Mouse (Mus musculus) midbrain, embryonic 11.5 days (tissue): ENCODE results near the gene Usp50. TPM values are rescaled to one million over a fixed set of nuclear protein-coding genes. Genes with fewer than 3 reads are reported as not detected.

Source experiments
- ATAC-seq: fragments of 200-750 bp; cut with Nextera tagmentation; 2 replicates; pipeline ENCODE4 v1.8.0; 2017; ENCODE audit warnings: moderate TSS enrichment, moderate library complexity; ENCODE audit not compliant: low FRiP score
- DNase-seq: peaks from one replicate; pipeline ENCODE4 v3.0.0; 2015; ENCODE audit warnings: low spot score; ENCODE audit errors: missing footprints
- H3K27ac ChIP-seq: fragments of 300-500 bp; sonication (generic); 2 replicates; pipeline ENCODE4 v1.5.1; 2014; ENCODE audit warnings: low read depth, low read length
- H3K27me3 ChIP-seq: fragments of 300-500 bp; sonication (generic); 2 replicates; pipeline ENCODE4 v1.6.1; 2014; ENCODE audit warnings: mild to moderate bottlenecking, low read length, moderate library complexity, mixed read lengths; ENCODE audit not compliant: control insufficient read depth, insufficient read depth
- H3K36me3 ChIP-seq: fragments of 300-500 bp; sonication (generic); 2 replicates; pipeline ENCODE4 v1.6.1; 2014; ENCODE audit warnings: mild to moderate bottlenecking, low read length, moderate library complexity, mixed read lengths; ENCODE audit not compliant: control insufficient read depth, insufficient read depth
- H3K4me1 ChIP-seq: fragments of 300-500 bp; sonication (generic); 2 replicates; pipeline ENCODE4 v1.6.1; 2014; ENCODE audit warnings: low read length; ENCODE audit not compliant: control insufficient read depth, insufficient read depth
- H3K4me2 ChIP-seq: fragments of 300-500 bp; sonication (generic); 2 replicates; pipeline ENCODE4 v1.6.1; 2014; ENCODE audit warnings: mild to moderate bottlenecking, moderate library complexity
- H3K4me3 ChIP-seq: fragments of 300-500 bp; sonication (generic); 2 replicates; pipeline ENCODE4 v1.5.1; 2014; ENCODE audit warnings: low read depth, low read length
- H3K9ac ChIP-seq: fragments of 300-500 bp; sonication (generic); 2 replicates; pipeline ENCODE4 v1.6.1; 2014; ENCODE audit warnings: low read length
- H3K9me3 ChIP-seq: fragments of 300-500 bp; sonication (generic); 2 replicates; pipeline ENCODE4 v1.6.1; 2016; ENCODE audit warnings: low read length; ENCODE audit not compliant: control insufficient read depth
- WGBS: fragments of 180-500 bp; shearing (Covaris S2); extraction: QIAGEN DNeasy Blood & Tissue Kit; methylation state at CpG from one replicate; pipeline ENCODE4 v1.1.7; 2014; 5-methylcytosine and 5-hydroxymethylcytosine counted together
- polyA plus RNA-seq: library from polyadenylated mRNA; unstranded; fragments of >200 nt; fragmentation: Nextera tagmentation; extraction: Ambion mirVana; gene quantifications from 2 replicates; pipeline ENCODE4 v1.2.1, GENCODE M21; 2014

The Usp50 gene
- polyA plus RNA-seq, 1 experiment from 2014 or later: 2.6 TPM

DNA sequence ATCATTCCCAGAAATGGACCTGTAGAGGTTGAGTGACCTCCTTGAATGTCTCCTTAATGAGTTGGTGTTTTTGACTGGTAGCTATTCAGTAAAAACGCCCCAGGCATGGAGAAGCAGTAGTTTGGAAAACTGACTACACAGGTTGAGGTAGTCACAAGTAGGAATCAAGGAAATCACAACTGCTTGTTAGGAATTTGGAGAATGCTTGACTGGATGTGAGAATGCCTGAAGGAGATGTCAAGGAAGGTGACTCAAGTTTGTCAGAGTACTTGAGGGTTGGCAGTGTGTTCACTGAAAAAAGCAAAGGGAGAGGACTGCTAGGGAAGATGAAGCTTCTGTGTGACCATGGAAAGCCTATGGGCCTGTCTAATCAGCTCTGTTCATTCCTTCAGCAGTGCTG is 105.9 kb downstream of the Usp50 start:
- DNase-seq: no peak
- Histone ChIP-seq H3K4me2 (no peak overlapping the region), H3K4me1 (peaks cover 10% of the 10 kb centered on the region), H3K9ac (no peak overlapping the region), H3K4me3 (no peak overlapping the region), H3K9me3 (no peaks in the 10 kb centered on the region; the same call in 1 of the 2 replicates), H3K27me3 (no peaks in the 10 kb centered on the region), H3K27ac (no peak overlapping the region), H3K36me3 (0 out of 2 replicates have a peak, but pooled peaks cover 5% of the 10 kb centered on the region)
- ATAC-seq: no peak
- WGBS: 92% methylated on average over 1 of the region's 1 CpGs

DNA sequence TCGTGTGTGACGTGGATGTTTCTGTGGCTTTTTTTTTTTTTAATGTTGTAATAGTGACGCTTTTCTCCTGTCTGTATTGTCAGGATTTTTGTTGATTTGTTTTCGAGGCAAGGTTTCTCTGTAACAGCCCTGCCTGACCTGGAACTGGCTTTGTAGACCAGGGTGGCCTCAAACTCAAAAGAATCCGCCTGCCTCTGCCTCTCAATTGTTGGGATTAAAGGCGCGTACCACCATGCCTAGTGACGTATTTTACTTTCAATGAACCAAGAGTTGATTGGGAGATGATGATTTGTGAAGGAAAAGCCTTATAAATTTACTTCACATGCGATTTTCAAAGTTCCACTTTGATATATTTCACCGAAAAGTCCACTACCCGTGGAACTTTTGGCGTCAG is 107.2 kb downstream of the Usp50 start, which contains the start of gene Gabpb1:
TSS of gene Gabpb1 (minus strand) at position 216 of the 394 bp plus-strand sequence.
- 0 out of 2 replicates have a peak, but pooled peaks cover 3% of the 10 kb centered on the region for H3K36me3 ChIP-seq
- H3K4me1 ChIP-seq: peaks cover 13% of the 10 kb centered on the region
- no peak for ATAC-seq
- 27% methylated on average over 12 of the region's 12 CpGs for WGBS
- peak within 1 kb of the TSS; percentile 96 for H3K4me3 ChIP-seq
- peak within 1 kb of the TSS; percentile 65 for H3K4me2 ChIP-seq
- peak within 1 kb of the TSS; percentile 99 for H3K9ac ChIP-seq
- no peak for DNase-seq
- H3K27me3 ChIP-seq: no peaks in the 10 kb centered on the region
- no peaks in the 10 kb centered on the region; the same call in 1 of the 2 replicates for H3K9me3 ChIP-seq
- peak within 1 kb of the TSS; percentile 100 for H3K27ac ChIP-seq

- H3K4me2 ChIP-seq: peak overlapping the region; percentile 65
- H3K27ac ChIP-seq: peak overlapping the region; percentile 100
- H3K27me3 ChIP-seq: no peaks in the 10 kb centered on the region
- WGBS: under 1% methylated on average over 99 of the region's 99 CpGs
- 0 out of 2 replicates have a peak, but pooled peaks cover 2% of the 10 kb centered on the region for H3K36me3 ChIP-seq
- peak; percentile 99 for DNase-seq
- peak overlapping the region; percentile 99 for H3K9ac ChIP-seq
- H3K4me1 ChIP-seq: peaks cover 13% of the 10 kb centered on the region
- peak; percentile 92 for ATAC-seq
- H3K4me3 ChIP-seq: peak overlapping the region; percentile 96
- H3K9me3 ChIP-seq: no peaks in the 10 kb centered on the region; the same call in 1 of the 2 replicates
Observed at GRCm38 (mm10) chr2:126675169-126676121, 107.8 kb downstream of the Usp50 start.

GRCm38 (mm10) chr2:126674441-126675168 is 108.7 kb downstream of the Usp50 start:
- ATAC-seq (peak; percentile 82), DNase-seq (peak; percentile 98)
- peaks cover 13% of the 10 kb centered on the region for H3K4me1 ChIP-seq
- H3K4me3 ChIP-seq: peak overlapping the region; percentile 96
- no peaks in the 10 kb centered on the region for H3K9me3 ChIP-seq
- under 1% methylated on average over 69 of the region's 77 CpGs for WGBS
- H3K27me3 ChIP-seq: no peaks in the 10 kb centered on the region
- H3K27ac ChIP-seq: peak overlapping the region; percentile 100
- H3K4me2 ChIP-seq: peak overlapping the region; percentile 65
- peak overlapping the region; percentile 99 for H3K9ac ChIP-seq
- H3K36me3 ChIP-seq: no peaks in the 10 kb centered on the region

GRCm38 (mm10) chr2:126673317-126674242 is 109.7 kb downstream of the Usp50 start:
- H3K4me2 ChIP-seq: peak overlapping the region; percentile 65
- H3K9me3 ChIP-seq: no peaks in the 10 kb centered on the region
- no peaks in the 10 kb centered on the region for H3K36me3 ChIP-seq
- DNase-seq (no peak), ATAC-seq (no peak)
- peaks cover 13% of the 10 kb centered on the region for H3K4me1 ChIP-seq
- H3K4me3 ChIP-seq: peak overlapping the region; percentile 96
- H3K9ac ChIP-seq: peak overlapping the region; percentile 99
- no peaks in the 10 kb centered on the region for H3K27me3 ChIP-seq
- 77% methylated on average over 13 of the region's 13 CpGs for WGBS
- H3K27ac ChIP-seq: no peak overlapping the region

DNA sequence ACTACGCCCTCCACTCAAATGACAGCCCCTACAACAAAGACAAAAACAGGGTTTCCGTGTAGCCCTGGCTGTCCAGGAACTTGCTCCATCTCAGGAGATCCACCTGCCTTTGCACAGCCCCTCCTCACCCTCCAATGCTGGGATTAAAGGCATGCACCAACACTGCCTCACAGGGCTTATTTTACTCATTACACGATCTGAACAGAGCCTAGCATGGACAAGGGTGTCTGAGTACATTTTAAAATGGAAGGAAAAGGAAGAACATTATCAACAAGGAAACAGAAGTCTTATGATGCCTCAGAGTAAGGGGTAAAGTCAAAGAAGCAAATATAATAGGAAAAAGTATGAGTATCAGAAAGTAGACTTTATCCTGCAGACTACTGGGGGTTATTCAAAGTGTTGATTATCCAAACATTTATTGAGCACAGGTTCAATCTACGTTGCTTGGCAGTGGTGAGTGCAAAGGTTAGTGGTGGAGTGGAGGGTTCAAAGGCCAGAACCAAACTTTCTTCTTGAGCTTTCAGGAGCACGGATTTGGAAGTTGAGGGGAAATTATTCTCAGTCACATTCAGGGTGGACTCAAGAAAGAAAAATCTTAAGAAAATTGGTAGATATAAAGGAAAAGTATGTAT is 114.5 kb downstream of the Usp50 start:
- Histone ChIP-seq H3K27me3 (no peaks in the 10 kb centered on the region), H3K9me3 (no peaks in the 10 kb centered on the region), H3K4me2 (no peak overlapping the region), H3K36me3 (no peaks in the 10 kb centered on the region), H3K4me3 (no peak overlapping the region), H3K9ac (no peak overlapping the region), H3K4me1 (peaks cover 11% of the 10 kb centered on the region), H3K27ac (no peak overlapping the region)
- DNase-seq (no peak), ATAC-seq (no peak)
- 94% methylated on average over 5 of the region's 5 CpGs for WGBS

GRCm38 (mm10) chr2:126665984-126666383 is 117.3 kb downstream of the Usp50 start:
- H3K36me3 ChIP-seq: no peaks in the 10 kb centered on the region
- H3K27ac ChIP-seq: no peak overlapping the region
- H3K9ac ChIP-seq: no peak overlapping the region
- no peaks in the 10 kb centered on the region for H3K4me1 ChIP-seq
- no peak overlapping the region for H3K4me3 ChIP-seq
- DNase-seq (no peak), ATAC-seq (no peak)
- H3K27me3 ChIP-seq: no peaks in the 10 kb centered on the region
- 90% methylated on average over 3 of the region's 3 CpGs for WGBS
- H3K4me2 ChIP-seq: no peak overlapping the region
- H3K9me3 ChIP-seq: no peaks in the 10 kb centered on the region

- H3K27ac ChIP-seq: no peak overlapping the region
- H3K4me3 ChIP-seq: no peak overlapping the region
- WGBS: 62% methylated on average over 4 of the region's 4 CpGs
- DNase-seq (peak; percentile 77), ATAC-seq (no peak)
- no peaks in the 10 kb centered on the region for H3K36me3 ChIP-seq
- H3K9ac ChIP-seq: no peak overlapping the region
- no peaks in the 10 kb centered on the region for H3K9me3 ChIP-seq
- H3K4me1 ChIP-seq: no peaks in the 10 kb centered on the region
- H3K27me3 ChIP-seq: no peaks in the 10 kb centered on the region
- no peak overlapping the region for H3K4me2 ChIP-seq
Observed at GRCm38 (mm10) chr2:126663481-126663880, 119.8 kb downstream of the Usp50 start.
